Mouse (Mus musculus) liver, adult 2 months (tissue): ENCODE measurements around the gene Zfp523.
A peak's percentile ranks its signal among the peaks of the same experiment; 100 is the strongest.

Experiments
- CTCF ChIP-seq: fragments of 200-500 bp; IDR thresholded peaks from 2 replicates; pipeline ENCODE4 v1.5.1; 2011; ENCODE audit warnings: low read depth, low read length, control low read depth
- POLR2A ChIP-seq: fragments of 200-500 bp; IDR thresholded peaks from 2 replicates; pipeline ENCODE4 v1.6.1; 2011; ENCODE audit warnings: low read length, control low read depth; ENCODE audit not compliant: insufficient read depth; ENCODE audit errors: extremely low read depth

DNA sequence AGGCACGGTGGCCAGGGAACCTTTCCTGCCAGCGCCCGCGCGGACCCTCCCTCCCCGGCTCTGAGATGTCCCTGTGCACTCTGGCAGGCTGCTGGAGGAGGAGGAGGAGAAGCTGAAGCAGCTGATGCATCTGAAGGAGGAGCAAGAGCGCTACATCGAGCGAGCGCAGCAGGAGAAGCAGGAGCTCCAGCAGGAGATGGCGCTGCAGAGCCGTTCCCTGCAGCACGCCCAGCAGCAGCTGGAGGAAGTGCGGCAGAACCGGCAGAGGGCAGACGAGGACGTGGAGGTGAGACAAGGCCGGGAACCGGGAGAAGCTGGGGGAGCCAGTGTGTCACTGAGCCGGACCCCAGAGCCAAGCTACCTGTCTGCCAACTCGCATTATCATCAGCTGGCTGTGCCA is 49.1 kb downstream of the Zfp523 start:
- TF ChIP-seq POLR2A = no peak
- peak; percentile 100 for TF ChIP-seq CTCF
